Mouse (Mus musculus): ENCODE results near the gene Ostf1.

DNA sequence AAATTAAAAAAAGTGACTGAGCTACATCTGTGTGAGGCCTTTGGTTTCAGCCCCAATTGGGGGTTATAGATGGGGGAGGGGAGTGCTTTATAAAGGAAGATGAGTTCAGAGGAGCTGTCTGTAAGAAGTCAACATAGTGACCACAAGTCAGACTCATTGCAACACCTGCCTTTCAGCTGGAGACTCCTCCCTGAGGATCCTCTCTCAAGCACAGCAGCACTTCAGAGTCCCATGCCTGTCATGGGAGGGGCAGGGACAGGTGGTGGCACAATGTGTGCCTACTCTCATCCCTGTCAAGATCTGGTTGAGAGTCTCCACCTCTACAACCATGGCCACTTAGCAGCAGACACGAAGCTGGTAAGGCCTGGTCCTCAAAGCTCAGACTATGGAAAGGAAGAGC is 11.9 kb downstream of the Ostf1 start:
- no peak for TF ChIP-seq POLR2AphosphoS2 (IDR thresholded peaks at IDR 0.05; ENCODE audit: low read depth, low read length)
- TF ChIP-seq CTCF (conservative IDR thresholded peaks at IDR 0.05 in 1 of 2, IDR thresholded peaks at IDR 0.05 in 1 of 2; ENCODE audit: low read depth in 2 of 2, low read length in 2 of 2): no peak
- peak; percentile 24; the same call in 1 of the 2 replicates for TF ChIP-seq EP300 (IDR thresholded peaks at IDR 0.05; ENCODE audit: low read length)
- peak; percentile 68 for TF ChIP-seq ETS1 (conservative IDR thresholded peaks at IDR 0.05; ENCODE audit: low read depth, low read length)
- TF ChIP-seq KAT2A (IDR thresholded peaks at IDR 0.05; ENCODE audit: insufficient replicate concordance, low read length): no peak
- no peak for TF ChIP-seq NELFE (IDR thresholded peaks at IDR 0.05; ENCODE audit: low read depth, low read length)
- TF ChIP-seq ZNF384 (IDR thresholded peaks at IDR 0.05; ENCODE audit: low read depth, low read length): 0 out of 2 replicates have a peak, but pooled peaks have one; percentile 19
- no peak for TF ChIP-seq GABPA (IDR thresholded peaks at IDR 0.05; ENCODE audit: insufficient replicate concordance, low read depth, low read length)

Data from CH12.LX (cell line).